Mouse (Mus musculus) olfactory bulb, adult 2 months (tissue): ENCODE measurements at regions not wholly inside any gene's neighbourhood (a gene's known extent, or its start where the extent isn't known, plus 50 kb on each side); places are given as distances from the start of the nearest gene placed in this dataset.

Experiments used
- CTCF ChIP-seq: fragments of 200-500 bp; IDR thresholded peaks from 2 replicates; pipeline ENCODE4 v1.5.1; 2012; ENCODE audit warnings: low read depth, mild to moderate bottlenecking, low read length, moderate library complexity; ENCODE audit not compliant: insufficient read depth
- POLR2A ChIP-seq: fragments of 200-500 bp; IDR thresholded peaks from 2 replicates; pipeline ENCODE4 v1.6.1; 2012; ENCODE audit warnings: mild to moderate bottlenecking, low read depth, low read length, moderate library complexity; ENCODE audit not compliant: insufficient read depth

DNA sequence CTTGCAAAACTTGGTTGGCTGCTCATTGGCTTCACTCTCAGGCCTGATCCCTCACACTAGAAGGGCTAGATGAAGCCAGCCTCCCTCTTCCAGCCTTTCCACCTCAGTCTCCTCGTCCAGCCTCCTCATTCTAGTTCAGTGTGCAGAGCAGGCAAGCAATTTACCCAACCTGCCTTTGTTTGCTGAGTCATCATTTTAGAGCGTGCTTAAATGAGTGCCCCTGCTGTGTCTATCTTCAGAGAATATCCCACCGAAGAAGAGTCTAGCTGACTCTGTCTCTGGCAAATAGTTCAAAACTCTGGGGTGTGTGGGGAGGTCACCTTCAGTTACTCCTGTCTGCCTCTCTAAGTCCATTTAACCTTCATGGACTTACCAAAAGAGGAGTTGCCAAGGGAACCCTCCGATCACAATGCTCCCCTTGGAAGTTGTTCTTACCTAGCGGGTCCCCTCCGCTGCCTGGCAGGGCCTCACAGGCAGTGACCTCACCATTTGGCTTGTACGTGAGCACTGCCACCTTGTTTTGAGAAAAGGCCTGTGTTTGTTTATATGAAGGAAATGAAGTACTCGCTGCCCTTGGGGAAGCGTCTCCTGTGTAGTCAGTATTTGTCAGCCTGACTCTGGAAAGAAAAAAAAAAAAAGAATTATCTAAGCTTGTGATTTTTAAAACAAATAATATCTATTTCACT, 175.2 kb upstream of the Irx3 start:
- no peak for TF ChIP-seq CTCF
- no peak for TF ChIP-seq POLR2A
